Mouse (Mus musculus) embryonic facial prominence, embryonic 15.5 days (tissue): ENCODE results near the gene Olfr467. TPM values are rescaled to one million over a fixed set of nuclear protein-coding genes. Genes with fewer than 3 reads are reported as not detected.
"Not testable (repeated sequence)": the region's sequence is repeated elsewhere in the genome, so short reads cannot be mapped to it uniquely, and the experiment has no call there.

Experiments used
- ATAC-seq: fragments of 200-750 bp; cut with Nextera tagmentation; 2 replicates; pipeline ENCODE4 v1.8.0; 2017; ENCODE audit warnings: low read depth, moderate TSS enrichment; ENCODE audit not compliant: insufficient number of reproducible peaks, low FRiP score, low TSS enrichment
- H3K27ac ChIP-seq: fragments of 300-500 bp; sonication (generic); replicated peaks from 2 replicates; pipeline ENCODE4 v1.5.1; 2015; ENCODE audit warnings: mild to moderate bottlenecking, inconsistent platforms
- H3K27me3 ChIP-seq: fragments of 300-500 bp; sonication (generic); 2 replicates; pipeline ENCODE4 v1.6.1; 2015; ENCODE audit warnings: inconsistent platforms
- H3K36me3 ChIP-seq: fragments of 300-500 bp; sonication (generic); 2 replicates; pipeline ENCODE4 v1.6.1; 2015; ENCODE audit warnings: mild to moderate bottlenecking, inconsistent platforms
- H3K4me1 ChIP-seq: fragments of 300-500 bp; sonication (generic); 2 replicates; pipeline ENCODE4 v1.6.1; 2015; ENCODE audit warnings: inconsistent platforms
- H3K4me2 ChIP-seq: fragments of 300-500 bp; sonication (generic); replicated peaks from 2 replicates; pipeline ENCODE4 v1.6.1; 2015; ENCODE audit warnings: mild to moderate bottlenecking, inconsistent platforms
- H3K4me3 ChIP-seq: fragments of 300-500 bp; sonication (generic); replicated peaks from 2 replicates; pipeline ENCODE4 v1.5.1; 2015; ENCODE audit warnings: mild to moderate bottlenecking, inconsistent platforms
- H3K9ac ChIP-seq: fragments of 300-500 bp; sonication (generic); 2 replicates; pipeline ENCODE4 v1.6.1; 2015; ENCODE audit warnings: inconsistent platforms
- H3K9me3 ChIP-seq: fragments of 300-500 bp; sonication (generic); replicated peaks from 2 replicates; pipeline ENCODE4 v1.6.1; 2016; ENCODE audit warnings: inconsistent platforms
- WGBS: fragments of 180-500 bp; shearing (Covaris S2); methylation state at CpG from one replicate; pipeline ENCODE4 v1.1.7; 2015; 5-methylcytosine and 5-hydroxymethylcytosine counted together
- polyA plus RNA-seq: library from polyadenylated mRNA; unstranded; fragments of >200 nt; fragmentation: Nextera tagmentation; extraction: Ambion mirVana; gene quantifications from 2 replicates; pipeline ENCODE4 v1.2.1, GENCODE M21; 2015

The Olfr467 gene
- 0.18 TPM in 1 of 2 replicates, not detected in the other for polyA plus RNA-seq

DNA sequence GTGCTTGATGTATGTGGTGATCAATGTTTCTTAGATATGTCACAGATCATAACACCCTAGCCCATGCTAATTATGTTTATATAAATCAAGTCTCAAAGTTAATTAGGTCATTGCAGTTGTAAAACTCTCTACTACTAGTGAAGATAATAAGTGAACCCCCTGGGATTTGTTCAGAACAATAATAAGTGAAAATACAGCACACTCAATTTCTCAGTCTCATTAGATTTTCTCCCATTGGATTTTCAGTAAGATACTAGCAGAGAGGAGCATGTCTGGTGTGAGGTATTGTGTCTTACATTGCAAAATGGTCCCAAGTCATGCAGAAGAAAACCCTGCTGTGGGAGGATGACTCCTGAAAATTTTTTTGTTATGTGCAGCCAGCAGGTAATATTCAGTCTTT lies at the start of gene Olfr467:
Gene Olfr467 (plus strand): TSS at position 301 of the 400 bp plus-strand sequence.
- Histone ChIP-seq H3K27me3 (no peaks in the 10 kb centered on the region), H3K9ac (no peak within 1 kb of the TSS), H3K9me3 (no peaks in the 10 kb centered on the region), H3K27ac (no peak within 1 kb of the TSS), H3K36me3 (no peaks in the 10 kb centered on the region), H3K4me1 (no peaks in the 10 kb centered on the region), H3K4me2 (no peak within 1 kb of the TSS), H3K4me3 (no peak within 1 kb of the TSS)
- ATAC-seq: no peak

GRCm38 (mm10) chr7:107770812-107771211 lies 41.3 kb upstream of the Olfr467 start:
- no peak overlapping the region for H3K27ac ChIP-seq
- no peak overlapping the region for H3K4me2 ChIP-seq
- no peaks in the 10 kb centered on the region for H3K36me3 ChIP-seq
- no peak overlapping the region for H3K9ac ChIP-seq
- H3K9me3 ChIP-seq: no peaks in the 10 kb centered on the region
- H3K4me3 ChIP-seq: no peak overlapping the region
- H3K4me1 ChIP-seq: no peaks in the 10 kb centered on the region
- ATAC-seq: no peak
- 53% methylated on average over 6 of the region's 6 CpGs for WGBS
- no peaks in the 10 kb centered on the region for H3K27me3 ChIP-seq

DNA sequence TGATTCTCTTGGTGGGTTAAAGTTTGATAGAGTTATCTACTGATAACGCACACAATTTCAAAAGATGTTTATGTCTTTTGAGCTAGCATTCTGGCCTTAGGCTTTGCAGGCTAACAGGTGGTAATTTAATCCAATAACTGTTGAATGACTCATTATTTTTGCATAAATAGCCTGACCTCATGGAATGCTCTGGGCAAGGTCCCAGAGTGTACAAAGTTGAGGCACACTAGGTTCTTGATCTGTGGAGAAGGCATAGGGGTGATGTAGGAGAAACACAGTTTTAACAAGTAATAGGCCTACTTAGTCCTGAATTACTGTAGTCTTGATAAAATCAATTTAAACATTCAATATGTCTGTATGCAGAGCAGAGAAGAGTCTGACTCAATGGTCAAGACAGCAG lies 33.8 kb upstream of the Olfr467 start:
- Histone ChIP-seq H3K27me3 (no peaks in the 10 kb centered on the region), H3K27ac (no peak overlapping the region), H3K9ac (no peak overlapping the region), H3K36me3 (no peaks in the 10 kb centered on the region), H3K4me2 (no peak overlapping the region), H3K4me3 (no peak overlapping the region), H3K9me3 (no peaks in the 10 kb centered on the region), H3K4me1 (no peaks in the 10 kb centered on the region)
- WGBS: 77% methylated on average over 1 of the region's 1 CpGs
- no peak for ATAC-seq

- no peak for ATAC-seq
- Histone ChIP-seq H3K27me3 (no peaks in the 10 kb centered on the region), H3K9ac (no peak overlapping the region), H3K36me3 (no peaks in the 10 kb centered on the region), H3K27ac (no peak overlapping the region), H3K4me2 (no peak overlapping the region), H3K4me3 (no peak overlapping the region), H3K4me1 (no peaks in the 10 kb centered on the region), H3K9me3 (no peaks in the 10 kb centered on the region)
- WGBS: 43% methylated on average over 4 of the region's 4 CpGs
Observed at GRCm38 (mm10) chr7:107779611-107780010, 32.5 kb upstream of the Olfr467 start.

DNA sequence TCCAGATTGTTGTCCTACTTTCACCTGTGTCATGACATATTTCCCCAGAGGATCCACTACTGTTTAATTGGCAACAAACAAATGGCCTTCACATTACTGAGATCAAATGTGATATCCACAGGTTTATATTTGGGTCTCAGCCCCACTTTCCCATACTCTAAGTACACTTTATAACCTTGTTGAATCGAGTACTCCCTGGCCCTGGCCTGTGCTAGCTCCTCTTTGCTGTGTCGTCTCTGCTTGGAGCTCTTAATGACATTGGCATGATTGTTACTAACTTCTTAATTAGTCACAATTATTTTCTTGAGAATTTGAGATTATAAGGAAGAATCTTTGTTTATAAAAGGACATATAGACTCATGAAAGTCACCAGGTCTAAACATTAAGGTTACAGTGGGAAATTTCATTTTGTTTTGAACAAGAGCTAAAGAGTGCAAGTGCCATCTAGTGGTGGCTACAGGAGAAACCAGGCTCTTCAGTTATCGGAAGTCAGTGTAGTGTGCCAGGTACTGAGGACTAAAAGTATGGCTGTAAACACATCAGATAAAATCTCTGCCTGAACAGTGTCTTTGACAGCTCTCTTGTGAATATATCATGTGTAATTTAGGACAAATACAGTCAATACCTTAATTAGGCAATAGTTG lies 24.0 kb upstream of the Olfr467 start:
- no peaks in the 10 kb centered on the region for H3K9me3 ChIP-seq
- no peak for ATAC-seq
- H3K27ac ChIP-seq: no peak overlapping the region
- H3K4me1 ChIP-seq: no peaks in the 10 kb centered on the region
- H3K4me3 ChIP-seq: no peak overlapping the region
- 63% methylated on average over 3 of the region's 3 CpGs for WGBS
- no peak overlapping the region for H3K4me2 ChIP-seq
- H3K27me3 ChIP-seq: no peaks in the 10 kb centered on the region
- no peaks in the 10 kb centered on the region for H3K36me3 ChIP-seq
- no peak overlapping the region for H3K9ac ChIP-seq

DNA sequence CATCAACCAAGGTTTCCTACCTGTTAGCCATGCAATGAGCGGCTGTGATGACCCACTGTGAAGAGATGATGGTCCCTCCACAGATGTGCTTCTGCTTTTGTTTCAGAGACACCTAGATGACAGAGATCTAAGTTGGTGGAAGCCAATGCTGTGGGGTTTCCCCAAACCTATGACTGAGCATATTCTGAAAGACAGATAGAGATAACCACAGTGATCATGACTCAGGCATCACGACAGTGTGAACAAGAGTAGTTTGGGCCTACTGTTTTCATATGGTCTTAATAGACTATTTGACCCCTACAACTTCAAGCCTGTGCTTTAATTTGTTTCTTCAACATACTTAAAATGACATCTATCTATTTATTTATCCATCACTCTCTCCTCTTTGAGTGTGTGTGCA lies 15.6 kb upstream of the Olfr467 start:
- no peak for ATAC-seq
- WGBS: 82% methylated on average over 2 of the region's 2 CpGs

DNA sequence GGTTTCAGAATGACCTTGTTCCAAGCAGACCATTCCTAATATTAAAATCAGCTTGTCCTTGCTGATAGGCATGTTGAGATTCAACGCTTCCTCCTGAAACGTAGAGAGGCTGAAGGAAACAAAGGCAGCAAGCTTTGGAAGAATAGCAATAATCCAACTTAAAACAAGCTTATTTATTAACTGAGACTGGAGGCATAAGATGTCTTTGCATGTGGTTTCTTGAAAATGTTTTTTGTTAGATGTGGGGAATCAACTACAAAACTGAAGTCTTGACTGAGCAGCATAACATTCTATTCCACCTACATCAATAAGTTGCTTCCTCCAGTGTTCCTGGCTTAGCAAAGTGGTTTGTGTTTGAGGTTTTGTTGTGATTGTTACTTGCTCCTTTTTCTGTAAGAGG lies 11.0 kb upstream of the Olfr467 start, which contains the start of gene Ovch2:
Gene Ovch2 (minus strand): TSS at position 101 of the 400 bp plus-strand sequence.
- WGBS: 61% methylated on average over 2 of the region's 2 CpGs
- Histone ChIP-seq H3K27me3 (no peaks in the 10 kb centered on the region), H3K4me2 (no peak within 1 kb of the TSS), H3K4me3 (no peak within 1 kb of the TSS), H3K9ac (no peak within 1 kb of the TSS), H3K36me3 (no peaks in the 10 kb centered on the region), H3K9me3 (no peaks in the 10 kb centered on the region), H3K4me1 (no peaks in the 10 kb centered on the region), H3K27ac (no peak within 1 kb of the TSS)
- ATAC-seq: no peak

More for the DNA sequence above, 15.6 kb upstream of the Olfr467 start:
- Histone ChIP-seq H3K4me2 (no peak overlapping the region), H3K9me3 (no peaks in the 10 kb centered on the region), H3K4me3 (no peak overlapping the region), H3K4me1 (no peaks in the 10 kb centered on the region), H3K36me3 (no peaks in the 10 kb centered on the region), H3K9ac (no peak overlapping the region), H3K27me3 (no peaks in the 10 kb centered on the region), H3K27ac (no peak overlapping the region)

GRCm38 (mm10) chr7:107802138-107802537 lies 9.9 kb upstream of the Olfr467 start:
- Histone ChIP-seq H3K27me3 (no peaks in the 10 kb centered on the region), H3K4me1 (no peaks in the 10 kb centered on the region), H3K4me2 (no peak overlapping the region), H3K9me3 (no peaks in the 10 kb centered on the region), H3K4me3 (no peak overlapping the region), H3K27ac (no peak overlapping the region), H3K9ac (no peak overlapping the region), H3K36me3 (no peaks in the 10 kb centered on the region)
- WGBS: 49% methylated on average over 3 of the region's 3 CpGs
- no peak for ATAC-seq

DNA sequence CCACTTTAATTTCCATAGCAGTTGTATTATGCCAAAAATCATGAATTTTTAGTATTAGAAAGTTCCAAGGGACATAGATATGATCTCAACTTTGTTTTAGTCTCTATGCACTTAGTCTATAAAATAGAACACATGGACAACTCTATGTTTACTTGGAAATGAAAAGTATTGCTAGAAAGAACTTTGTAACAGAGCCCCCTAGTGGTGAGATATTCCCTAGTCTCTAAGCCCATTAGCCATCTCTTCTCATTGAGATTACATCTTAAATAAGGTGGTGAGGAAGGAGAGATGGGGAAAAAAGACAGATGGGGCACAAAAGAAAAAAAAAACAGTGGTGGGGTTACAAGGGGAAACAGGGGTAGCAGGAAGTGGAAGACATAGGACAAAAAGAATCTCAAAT lies 7.4 kb downstream of the Olfr467 start:
- H3K4me2 ChIP-seq: no peak overlapping the region
- H3K36me3 ChIP-seq: no peaks in the 10 kb centered on the region
- no peak overlapping the region for H3K9ac ChIP-seq
- no peaks in the 10 kb centered on the region for H3K4me1 ChIP-seq
- ATAC-seq: no peak
- no peaks in the 10 kb centered on the region for H3K27me3 ChIP-seq
- H3K4me3 ChIP-seq: no peak overlapping the region
- H3K27ac ChIP-seq: no peak overlapping the region
- H3K9me3 ChIP-seq: no peaks in the 10 kb centered on the region

DNA sequence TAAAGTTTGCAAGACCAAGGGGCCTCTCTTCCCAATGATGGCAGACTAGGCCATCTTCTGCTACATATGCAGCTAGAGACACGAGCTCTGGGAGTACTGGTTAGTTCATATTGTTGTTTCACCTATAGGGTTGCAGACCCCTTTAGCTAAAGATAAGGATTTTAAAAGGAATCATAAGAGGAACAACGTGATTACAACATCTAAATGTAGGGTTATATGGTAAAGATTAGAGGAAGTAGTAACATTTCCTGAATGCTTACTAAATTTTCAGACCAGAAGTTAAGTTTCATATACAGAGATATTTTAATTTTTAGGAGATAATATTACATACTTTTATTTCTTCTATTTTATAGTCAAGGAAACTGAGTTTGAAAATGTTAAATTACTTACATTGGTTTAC lies 11.8 kb downstream of the Olfr467 start:
- not testable (repeated sequence) for H3K9ac ChIP-seq, H3K4me1 ChIP-seq, H3K36me3 ChIP-seq, H3K4me3 ChIP-seq, H3K27me3 ChIP-seq, H3K27ac ChIP-seq, H3K9me3 ChIP-seq, H3K4me2 ChIP-seq, ATAC-seq
- 49% methylated on average over 2 of the region's 2 CpGs for WGBS

- H3K9me3 ChIP-seq, H3K27me3 ChIP-seq, H3K4me2 ChIP-seq, H3K4me1 ChIP-seq, ATAC-seq, H3K36me3 ChIP-seq, H3K27ac ChIP-seq, H3K4me3 ChIP-seq, H3K9ac ChIP-seq: not testable (repeated sequence)
Observed at GRCm38 (mm10) chr7:107825441-107825840, 13.4 kb downstream of the Olfr467 start, which contains the start of gene Olfr469. Olfr469 (minus strand) TSS chr7:107825541.

DNA sequence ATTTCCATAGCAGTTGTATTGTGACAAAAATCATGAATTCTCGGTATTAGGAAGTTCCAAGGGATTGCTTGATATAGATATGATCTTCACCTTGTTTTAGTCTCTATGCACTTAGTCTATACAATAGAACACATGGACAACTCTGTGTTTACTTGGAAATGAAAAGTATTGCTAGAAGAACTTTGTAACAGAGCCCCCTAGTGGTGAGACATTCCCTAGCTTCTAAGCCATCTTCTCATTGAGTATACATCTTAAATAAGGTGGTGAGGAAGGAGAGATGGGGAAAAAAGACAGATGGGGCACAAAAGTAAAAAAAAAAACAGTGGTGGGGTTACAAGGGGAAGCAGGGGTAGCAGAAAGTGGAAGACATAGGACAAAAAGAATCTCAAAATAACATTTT lies 29.7 kb downstream of the Olfr467 start:
- ATAC-seq: no peak
- no peaks in the 10 kb centered on the region for H3K36me3 ChIP-seq
- H3K9me3 ChIP-seq: no peaks in the 10 kb centered on the region
- 73% methylated on average over 1 of the region's 1 CpGs for WGBS
- H3K27me3 ChIP-seq: no peaks in the 10 kb centered on the region
- H3K4me1 ChIP-seq: no peaks in the 10 kb centered on the region
- H3K4me2 ChIP-seq: no peak overlapping the region
- no peak overlapping the region for H3K4me3 ChIP-seq
- H3K27ac ChIP-seq: no peak overlapping the region
- H3K9ac ChIP-seq: no peak overlapping the region
